Mouse (Mus musculus) thymus, adult 18-20 months (tissue): Measurements from ENCODE around the gene Mmrn2.
"Not testable (repeated sequence)": the region's sequence is repeated elsewhere in the genome, so short reads cannot be mapped to it uniquely, and the experiment has no call there.

Experiments used
- DNase-seq, 2 experiments: peaks; one replicate each; pipeline ENCODE4 v3.0.0; 2022; ENCODE audit warnings: mixed read lengths in 2 of 2

Mmrn2 gene

GRCm38 (mm10) chr14:34362726-34363445 is 12.4 kb upstream of the Mmrn2 start:
- no peak for DNase-seq

GRCm38 (mm10) chr14:34363490-34364253 is 11.6 kb upstream of the Mmrn2 start:
- DNase-seq, result no peak

- not testable (repeated sequence) for DNase-seq
Measured at GRCm38 (mm10) chr14:34364254-34365146, 10.8 kb upstream of the Mmrn2 start.

- no peak for DNase-seq
Measured at GRCm38 (mm10) chr14:34365147-34365507, 10.1 kb upstream of the Mmrn2 start.

GRCm38 (mm10) chr14:34370203-34370602 is 5.1 kb upstream of the Mmrn2 start:
- no peak for DNase-seq

- DNase-seq, result no peak
Measured at GRCm38 (mm10) chr14:34370921-34371320, 4.3 kb upstream of the Mmrn2 start.

GRCm38 (mm10) chr14:34371763-34372162 is 3.5 kb upstream of the Mmrn2 start:
- DNase-seq, result no peak

GRCm38 (mm10) chr14:34372646-34373045 is 2.6 kb upstream of the Mmrn2 start:
- no peak for DNase-seq

GRCm38 (mm10) chr14:34373581-34373980 is 1.7 kb upstream of the Mmrn2 start:
- DNase-seq, result no peak

GRCm38 (mm10) chr14:34374577-34374976 is 688 bp upstream of the Mmrn2 start, which contains the start of gene Sncg:
Gene Sncg, minus strand, starts transcription at chr14:34374789.
- DNase-seq, result no peak

GRCm38 (mm10) chr14:34375941-34376340 is 676 bp downstream of the Mmrn2 start:
- DNase-seq, result no peak

- DNase-seq, result no peak
Measured at GRCm38 (mm10) chr14:34377121-34377520, 1.9 kb downstream of the Mmrn2 start.

- no peak for DNase-seq
Measured at GRCm38 (mm10) chr14:34378560-34379331, 3.5 kb downstream of the Mmrn2 start.

GRCm38 (mm10) chr14:34382921-34383704 is 7.8 kb downstream of the Mmrn2 start:
- no peak for DNase-seq

GRCm38 (mm10) chr14:34393295-34393694 is 18.0 kb downstream of the Mmrn2 start:
- DNase-seq, result no peak

- DNase-seq, result no peak
Measured at GRCm38 (mm10) chr14:34397871-34398270, 22.6 kb downstream of the Mmrn2 start.

- DNase-seq, result no peak
Measured at GRCm38 (mm10) chr14:34398901-34399300, 23.6 kb downstream of the Mmrn2 start.

GRCm38 (mm10) chr14:34399301-34399700 is 24.0 kb downstream of the Mmrn2 start:
- no peak for DNase-seq

GRCm38 (mm10) chr14:34400021-34400420 is 24.8 kb downstream of the Mmrn2 start:
- no peak for DNase-seq

- peak; percentile 21 to 32 for DNase-seq
Measured at GRCm38 (mm10) chr14:34401135-34401534, 25.9 kb downstream of the Mmrn2 start.

- DNase-seq, result no peak
Measured at GRCm38 (mm10) chr14:34402871-34403270, 27.6 kb downstream of the Mmrn2 start.

GRCm38 (mm10) chr14:34403424-34403823 is 28.2 kb downstream of the Mmrn2 start:
- no peak for DNase-seq
